Mouse (Mus musculus): Measurements from ENCODE around the gene Als2cl. TPM values are rescaled to one million over a fixed set of nuclear protein-coding genes. Genes with fewer than 3 reads are reported as not detected.

The Als2cl gene
- total RNA-seq, 2 experiments from 2014 or later: not detected

DNA sequence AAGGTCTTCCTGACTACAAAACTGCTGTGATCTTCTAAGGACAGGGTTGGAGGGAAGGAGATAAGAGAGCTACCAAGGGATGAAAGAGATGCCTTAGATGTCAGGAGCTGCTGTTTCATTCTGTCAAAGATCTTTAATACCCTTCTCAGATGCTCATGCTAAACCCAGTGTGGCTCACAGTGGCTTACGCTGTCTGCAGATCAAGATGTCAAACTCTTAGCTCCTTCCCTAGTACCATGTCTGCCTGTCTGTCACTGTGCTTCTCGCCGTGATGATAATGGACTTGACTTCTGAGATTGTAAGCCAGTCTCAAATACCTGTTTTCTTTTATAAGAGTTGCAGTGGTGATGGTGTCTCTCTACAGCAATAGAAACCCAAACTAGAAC, 29.0 kb downstream of the Als2cl start:
- no peak for ATAC-seq (replicated peaks; ENCODE audit: low FRiP score, poor library complexity, severe bottlenecking)

DNA sequence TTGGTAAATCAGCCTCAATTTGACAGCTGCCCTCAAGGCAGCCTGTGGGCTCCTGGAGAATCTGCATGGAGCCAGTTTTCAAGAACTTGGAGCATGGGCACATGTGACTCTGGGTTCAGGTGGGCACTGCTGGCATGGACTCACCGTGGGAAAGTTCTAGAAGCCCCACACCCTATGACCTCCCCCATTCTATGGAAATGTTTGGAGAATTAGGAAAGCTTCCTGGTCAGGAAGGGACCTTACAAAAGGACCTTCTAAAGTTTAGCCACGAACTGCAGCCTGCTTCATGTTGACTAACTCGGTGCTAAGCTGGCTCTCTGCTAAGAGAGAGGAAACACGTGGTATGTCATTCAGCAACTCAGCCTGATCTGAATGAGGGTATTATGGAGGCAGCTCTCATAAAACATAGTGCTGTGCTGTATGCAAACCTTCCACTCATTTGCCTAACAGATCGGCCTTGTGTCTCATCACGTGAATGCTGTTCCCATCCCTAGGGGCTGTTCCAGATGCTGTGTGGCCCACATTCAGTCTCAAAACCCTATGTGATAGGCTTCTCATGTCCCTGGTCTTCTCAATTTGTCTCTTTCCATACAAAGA, 29.8 kb downstream of the Als2cl start:
- ATAC-seq (replicated peaks; ENCODE audit: low FRiP score, poor library complexity, severe bottlenecking): no peak

DNA sequence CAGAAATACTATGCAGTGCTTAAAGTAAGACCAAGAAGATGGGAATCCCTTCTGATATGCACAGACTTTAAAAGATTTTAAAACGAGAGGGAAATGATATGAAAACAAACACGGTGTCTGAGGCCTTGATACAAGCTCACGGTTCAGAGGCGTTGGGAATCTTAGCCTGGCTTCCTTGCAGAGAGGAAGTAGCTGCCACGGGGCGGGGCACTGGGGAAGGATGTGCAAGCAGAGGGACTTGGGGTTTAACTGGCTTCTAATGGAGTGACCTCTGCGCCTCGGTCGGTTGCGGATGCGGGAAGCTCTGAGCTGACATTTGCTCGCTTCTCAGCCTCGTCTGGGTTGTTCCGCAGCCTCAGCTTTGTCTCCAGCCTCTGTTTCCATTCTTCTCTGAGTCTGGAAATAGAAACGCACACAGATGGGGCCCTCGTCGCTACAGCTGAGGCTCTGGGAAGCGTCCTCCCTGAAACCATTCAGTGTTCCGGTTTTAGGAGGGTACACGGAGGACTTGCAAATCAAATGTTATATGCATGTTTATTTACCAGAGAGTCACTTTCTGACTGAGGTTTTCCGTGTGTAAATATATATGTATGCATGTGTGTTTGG, 35.1 kb downstream of the Als2cl start:
- ATAC-seq (replicated peaks; ENCODE audit: low FRiP score, poor library complexity, severe bottlenecking): no peak

DNA sequence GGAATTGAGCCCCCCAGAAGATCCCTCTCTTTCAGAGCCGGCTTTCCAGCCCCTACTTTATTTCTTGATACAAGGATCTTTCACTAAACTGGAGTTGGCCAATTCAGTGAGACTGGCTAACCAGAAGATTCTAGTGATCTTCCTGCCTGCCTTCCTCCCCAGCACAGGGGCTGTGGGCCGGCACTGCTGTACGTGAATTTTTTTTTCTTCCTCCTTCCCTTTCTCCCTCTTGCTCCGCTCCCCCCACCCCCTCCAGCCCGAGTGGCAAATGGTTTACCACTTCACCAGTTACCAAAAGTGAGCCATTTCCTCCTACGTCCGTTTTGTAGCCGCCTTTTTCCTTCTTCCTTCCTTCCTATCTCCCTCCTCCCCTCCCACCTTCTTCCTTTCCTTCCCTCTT, 35.8 kb downstream of the Als2cl start:
- no peak for ATAC-seq (replicated peaks; ENCODE audit: low FRiP score, poor library complexity, severe bottlenecking)

DNA sequence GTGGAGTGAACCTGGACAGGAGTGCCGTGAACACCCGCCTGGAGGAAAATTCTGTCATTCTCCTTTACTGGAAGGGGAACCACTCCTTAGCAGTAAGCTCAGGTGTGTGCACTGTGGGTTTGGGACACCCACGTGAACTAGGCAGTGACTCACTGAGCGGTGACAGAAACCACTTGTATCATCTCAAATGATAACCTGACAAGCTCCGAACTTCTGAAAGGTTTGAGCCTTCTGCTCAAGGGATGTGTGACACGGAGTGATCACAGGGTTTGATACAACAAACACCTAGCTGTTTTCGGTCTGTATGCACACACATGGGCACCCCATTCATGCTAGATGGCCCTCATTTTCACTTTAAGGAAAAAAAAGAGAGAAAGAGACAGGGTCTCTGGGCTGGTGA, 37.1 kb downstream of the Als2cl start, which contains the start of gene Fam240a:
Gene Fam240a, minus strand, starts transcription at position 76 of the 400 bp plus-strand sequence.
- no peak for ATAC-seq (replicated peaks; ENCODE audit: low FRiP score, poor library complexity, severe bottlenecking)

DNA sequence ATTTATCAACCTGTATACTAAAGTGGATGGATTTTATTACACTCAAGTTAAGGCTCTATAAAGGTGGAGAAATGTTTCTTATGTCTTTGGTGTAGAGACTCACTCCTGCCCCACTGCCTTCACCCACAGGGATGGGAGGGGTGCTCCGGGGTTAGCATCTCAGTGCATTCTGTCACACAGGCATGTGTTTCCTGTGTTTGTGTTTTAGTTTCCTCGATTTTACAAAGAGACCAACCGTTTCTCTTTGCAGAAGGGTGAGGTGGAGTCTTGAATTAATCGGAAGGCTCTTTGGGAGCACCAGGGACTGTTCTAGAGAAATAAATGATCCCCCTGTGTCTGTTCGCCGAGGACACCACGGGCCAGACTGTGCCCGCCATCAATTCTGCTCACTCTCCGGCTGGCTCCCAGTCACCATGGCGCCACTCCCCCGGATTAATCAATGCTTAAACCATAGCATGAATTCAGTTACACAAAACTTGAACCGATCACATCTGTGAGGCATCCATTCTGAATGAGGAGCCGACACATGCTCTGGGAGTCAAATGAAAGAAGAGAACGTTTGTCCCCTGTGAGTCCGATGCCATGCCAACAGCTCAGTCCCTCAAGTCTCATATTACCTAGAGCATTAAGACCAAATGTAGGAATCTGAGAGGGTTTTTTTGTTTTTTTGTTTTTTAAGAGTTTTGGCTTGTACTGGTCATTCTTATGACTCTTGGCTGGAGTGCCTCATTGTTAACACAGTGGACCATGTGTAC, 41.2 kb downstream of the Als2cl start:
- no peak for ATAC-seq (replicated peaks; ENCODE audit: low FRiP score, poor library complexity, severe bottlenecking)

DNA sequence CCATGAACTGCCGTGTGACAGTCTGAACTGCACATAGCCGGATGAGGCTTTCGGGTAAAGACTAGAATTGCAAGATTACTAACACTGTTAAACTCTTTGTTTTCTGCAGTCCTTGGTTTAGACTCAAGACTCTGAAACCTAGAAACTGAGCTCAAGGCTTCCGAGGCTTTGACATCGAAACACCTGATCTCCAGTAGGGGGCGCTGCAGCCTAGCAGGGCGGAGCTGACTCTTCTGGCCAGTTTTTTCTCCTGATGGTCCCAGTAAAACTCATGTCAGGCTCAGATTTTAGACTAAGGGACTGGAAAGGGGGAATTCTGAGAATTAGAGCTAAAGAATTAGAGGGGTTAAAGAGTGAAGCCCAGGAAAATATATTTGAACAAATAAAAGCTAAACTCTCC, 43.1 kb downstream of the Als2cl start:
- no peak; the same call in 1 of the 2 replicates for ATAC-seq (replicated peaks; ENCODE audit: low FRiP score, poor library complexity, severe bottlenecking)

DNA sequence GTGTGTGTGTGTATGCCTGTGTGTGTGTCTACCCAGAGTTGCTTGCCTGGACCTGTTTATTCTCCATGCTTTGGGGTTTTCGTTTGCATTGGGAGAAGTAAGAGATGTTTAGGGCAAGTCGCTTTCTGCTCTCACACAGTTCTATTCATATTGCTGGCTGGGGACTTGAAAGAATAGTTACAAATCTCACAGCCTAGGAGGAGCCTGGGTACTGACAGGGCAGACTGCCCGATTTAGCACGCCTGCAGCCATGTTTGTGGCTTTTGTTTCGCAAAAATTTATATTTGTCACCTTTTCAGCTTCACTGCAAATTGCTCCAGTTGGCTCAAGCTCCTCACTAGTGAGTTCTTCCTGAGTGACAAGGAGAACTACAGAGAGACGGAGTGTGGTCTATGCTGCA, 51.9 kb downstream of the Als2cl start:
- ATAC-seq (replicated peaks; ENCODE audit: low FRiP score, poor library complexity, severe bottlenecking): no peak

DNA sequence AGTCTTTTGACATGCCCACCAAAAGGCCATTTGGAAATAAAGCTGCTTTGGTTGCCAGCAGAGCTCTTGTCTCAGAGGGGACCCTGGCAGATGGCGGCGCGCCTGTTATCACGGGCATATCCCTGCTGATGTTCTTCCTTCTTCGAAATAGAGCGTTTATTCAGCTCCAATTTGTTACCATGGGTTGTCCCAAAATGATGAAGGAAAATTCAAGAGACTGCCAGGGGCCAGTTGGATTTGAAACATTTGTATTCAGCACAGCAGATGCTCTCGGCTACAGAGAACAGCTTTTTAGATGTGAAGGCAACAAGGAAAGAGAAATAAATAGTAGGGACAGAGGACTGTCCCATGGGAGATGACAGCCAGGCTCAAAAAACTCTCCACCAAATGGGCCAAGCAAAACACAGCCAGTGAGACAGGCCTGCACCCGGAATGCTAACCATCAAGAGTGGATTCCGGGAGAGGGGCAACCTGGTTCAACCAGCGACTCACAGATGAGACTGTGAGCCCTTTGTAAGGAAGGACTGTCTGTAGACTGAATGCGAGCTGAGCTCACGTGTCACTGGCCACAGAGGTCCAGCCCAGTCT, 54.3 kb downstream of the Als2cl start:
- ATAC-seq (replicated peaks; ENCODE audit: low FRiP score, poor library complexity, severe bottlenecking): no peak

DNA sequence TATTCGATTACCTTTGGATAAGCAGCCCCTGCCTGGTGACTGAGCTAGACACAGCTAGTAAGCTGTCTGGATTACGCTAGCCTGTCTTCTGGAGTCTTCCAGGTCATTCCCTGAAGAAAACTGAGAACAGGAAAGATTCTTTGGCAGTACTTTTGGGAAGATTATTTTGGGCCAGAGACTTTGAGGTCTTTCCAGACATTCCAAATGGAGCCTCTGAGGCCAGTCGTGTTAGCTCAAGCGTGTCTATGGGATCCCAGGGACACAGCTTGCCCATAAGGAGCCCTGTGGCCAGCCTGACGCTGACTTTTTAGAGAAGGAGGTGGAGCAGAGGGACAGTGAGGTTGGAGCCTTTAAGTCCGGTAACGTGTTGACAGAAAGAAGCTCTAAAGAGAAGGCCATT, 56.3 kb downstream of the Als2cl start:
- no peak for ATAC-seq (replicated peaks; ENCODE audit: low FRiP score, poor library complexity, severe bottlenecking)

DNA sequence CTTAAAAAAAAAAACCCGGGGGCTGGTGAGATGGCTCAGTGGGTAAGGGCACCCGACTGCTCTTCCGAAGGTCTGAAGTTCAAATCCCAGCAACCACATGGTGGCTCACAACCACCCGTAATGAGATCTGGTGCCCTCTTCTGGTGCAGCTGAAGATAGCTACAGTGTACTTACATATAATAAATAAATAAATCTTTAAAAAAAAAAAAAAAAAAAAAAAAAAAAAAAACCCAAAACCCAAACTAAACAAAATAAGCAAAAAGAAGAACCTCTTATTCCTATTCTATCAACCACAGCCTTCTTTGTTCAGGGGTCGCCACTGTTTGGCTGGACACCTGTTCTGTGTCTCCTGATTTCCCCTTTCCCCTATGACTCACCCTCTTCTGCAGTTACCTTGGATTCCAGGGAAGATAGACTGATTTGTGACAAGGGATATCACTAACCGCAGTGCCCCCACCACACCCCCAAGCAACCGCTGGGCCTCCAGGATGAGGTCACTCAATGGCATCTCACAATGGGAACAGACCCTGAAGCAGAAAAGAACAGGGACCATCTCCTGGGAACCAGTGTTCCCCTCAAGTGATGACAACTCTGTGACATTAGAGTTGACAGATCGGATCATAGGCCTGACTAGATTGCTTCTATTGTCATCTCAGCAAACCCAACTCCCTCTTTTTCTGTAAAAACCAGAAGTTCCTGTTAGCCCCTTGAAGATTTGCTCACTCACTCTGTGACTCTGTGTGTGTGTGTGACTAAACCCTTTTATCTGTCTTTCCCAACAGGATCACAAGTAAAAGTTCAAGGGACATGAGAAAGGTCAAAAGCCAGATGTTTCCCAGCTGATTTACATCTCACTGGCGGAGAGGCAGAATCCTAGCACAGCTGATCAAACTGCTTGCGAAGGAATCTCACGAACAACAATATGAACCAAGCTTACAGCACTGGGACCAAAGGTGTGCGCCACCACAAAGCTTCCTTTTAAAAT, 58.1 kb downstream of the Als2cl start:
- no peak for ATAC-seq (replicated peaks; ENCODE audit: low FRiP score, poor library complexity, severe bottlenecking)

DNA sequence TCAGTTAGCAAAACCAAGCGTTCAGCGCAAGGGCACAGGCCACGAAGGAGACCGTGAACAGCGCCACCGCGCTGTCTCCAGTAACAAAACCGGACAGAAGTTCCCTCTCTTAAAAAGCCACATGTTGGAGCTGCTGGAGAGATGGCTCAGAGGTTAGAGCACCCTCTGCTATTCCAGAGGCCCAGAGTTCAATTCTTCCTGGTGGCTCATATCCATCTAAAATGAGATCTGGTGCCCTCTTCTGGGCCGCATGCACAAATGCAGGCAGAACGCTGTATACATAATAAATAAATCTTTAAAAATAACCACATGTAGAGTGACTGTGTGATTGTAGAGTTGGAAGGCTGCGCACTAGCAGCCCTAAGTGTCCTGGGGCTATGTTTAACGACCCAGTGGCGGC, 64.6 kb downstream of the Als2cl start:
- ATAC-seq (replicated peaks; ENCODE audit: low FRiP score, poor library complexity, severe bottlenecking): no peak

DNA sequence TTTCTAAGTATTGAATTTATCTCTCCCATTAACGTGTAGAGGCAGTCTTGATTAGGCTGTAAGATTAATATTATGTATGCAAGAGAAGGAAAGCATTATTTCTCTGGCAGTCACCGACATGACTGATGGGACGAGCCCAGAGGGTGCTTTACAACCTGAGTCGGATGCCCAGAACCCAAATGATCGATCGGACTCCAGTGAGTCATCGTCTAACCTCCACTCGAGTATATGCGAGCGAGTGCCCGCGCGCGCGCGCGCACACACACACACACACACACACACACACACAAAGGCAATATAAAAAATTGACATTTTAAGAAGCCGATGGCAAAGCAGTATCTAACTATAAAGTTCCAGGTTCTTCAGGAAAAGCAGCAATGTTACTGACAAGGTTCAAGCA, 65.7 kb downstream of the Als2cl start:
- no peak for ATAC-seq (replicated peaks; ENCODE audit: low FRiP score, poor library complexity, severe bottlenecking)

DNA sequence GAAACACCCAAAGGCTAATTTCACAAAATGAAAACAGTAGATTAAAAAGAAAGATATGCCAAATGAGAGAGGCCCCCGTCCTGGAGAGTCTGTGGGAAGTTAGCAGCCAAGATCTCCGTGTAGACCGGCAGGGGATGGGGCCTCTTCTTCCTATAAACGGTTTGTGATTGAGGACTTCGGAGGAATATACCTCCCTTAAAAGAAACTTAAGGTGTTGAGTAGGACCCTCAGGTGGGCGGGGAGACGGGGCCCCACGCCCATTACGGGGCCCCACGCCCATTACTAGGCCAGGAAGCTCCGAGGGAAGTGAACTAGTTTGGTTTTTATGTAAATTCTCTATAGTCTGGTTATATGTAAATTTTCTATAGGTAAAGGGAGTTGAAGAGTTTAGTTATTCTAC, 66.3 kb downstream of the Als2cl start, which contains the start of gene Tdgf1:
Gene Tdgf1, minus strand, starts transcription at position 233 of the 400 bp plus-strand sequence.
- ATAC-seq (replicated peaks; ENCODE audit: low FRiP score, poor library complexity, severe bottlenecking): no peak

DNA sequence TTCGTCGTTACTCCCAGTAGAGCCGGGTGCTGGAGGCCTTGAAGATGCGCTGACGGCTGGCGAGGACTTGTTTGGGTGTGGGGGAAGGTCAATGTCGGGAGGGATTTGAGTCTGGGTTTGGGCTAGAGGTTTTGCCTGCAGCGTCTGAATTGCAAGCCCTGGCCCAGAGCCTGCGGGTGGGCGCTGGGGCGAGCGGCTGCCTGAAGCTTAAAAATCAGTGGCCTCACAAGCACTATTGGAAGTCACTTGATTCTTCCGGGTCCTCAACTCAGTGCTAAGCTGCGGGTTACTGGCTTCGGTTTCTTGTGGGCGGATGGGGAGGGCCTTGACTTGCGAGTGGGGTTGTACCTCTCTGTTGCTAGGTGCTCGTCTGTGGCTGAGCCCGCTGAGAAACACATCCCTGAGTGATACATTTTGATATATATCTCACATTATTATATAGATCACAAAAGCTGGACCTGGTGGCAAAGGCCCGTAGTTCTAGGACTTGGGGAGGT, 66.9 kb downstream of the Als2cl start:
- no peak for ATAC-seq (replicated peaks; ENCODE audit: low FRiP score, poor library complexity, severe bottlenecking)

DNA sequence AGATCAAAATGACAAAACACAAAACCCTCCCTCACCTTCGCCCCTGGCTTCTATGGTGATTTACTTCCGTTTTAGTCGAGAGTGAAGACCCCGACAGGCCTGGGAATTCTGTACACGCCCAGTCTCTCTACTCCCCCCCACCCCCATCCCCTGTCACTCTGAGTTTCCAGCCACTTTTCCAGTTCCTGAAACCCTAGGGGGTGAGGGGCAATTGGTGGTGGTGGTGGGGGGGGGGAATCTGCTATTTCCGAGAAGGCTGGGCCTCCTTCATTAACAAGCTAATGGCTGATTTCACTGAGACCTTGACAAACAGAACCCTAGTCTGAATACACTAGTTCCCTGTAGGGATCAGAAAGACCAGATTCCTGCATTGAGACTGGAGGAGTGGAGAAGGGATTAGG, 67.6 kb downstream of the Als2cl start:
- ATAC-seq (replicated peaks; ENCODE audit: low FRiP score, poor library complexity, severe bottlenecking): no peak

DNA sequence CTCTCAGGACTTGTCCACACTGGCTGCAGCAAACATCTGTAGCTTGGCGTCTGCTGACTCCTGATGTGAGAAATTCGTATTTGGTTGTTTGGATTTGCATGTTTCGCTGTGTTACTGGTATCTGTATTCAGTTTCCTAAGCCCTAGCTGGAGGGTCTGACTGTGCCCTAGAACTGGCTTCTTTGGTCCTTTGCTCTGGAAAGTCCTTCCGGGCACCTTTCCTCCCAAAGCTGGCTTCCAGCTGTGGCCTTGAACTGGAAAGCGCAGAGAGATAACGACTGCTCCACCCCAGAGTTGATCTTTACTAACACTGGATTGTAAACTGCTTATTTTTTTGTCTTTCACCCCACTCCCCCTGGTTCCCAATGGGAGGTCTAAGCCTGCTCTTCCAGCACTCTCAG, 68.2 kb downstream of the Als2cl start:
- no peak for ATAC-seq (replicated peaks; ENCODE audit: low FRiP score, poor library complexity, severe bottlenecking)

DNA sequence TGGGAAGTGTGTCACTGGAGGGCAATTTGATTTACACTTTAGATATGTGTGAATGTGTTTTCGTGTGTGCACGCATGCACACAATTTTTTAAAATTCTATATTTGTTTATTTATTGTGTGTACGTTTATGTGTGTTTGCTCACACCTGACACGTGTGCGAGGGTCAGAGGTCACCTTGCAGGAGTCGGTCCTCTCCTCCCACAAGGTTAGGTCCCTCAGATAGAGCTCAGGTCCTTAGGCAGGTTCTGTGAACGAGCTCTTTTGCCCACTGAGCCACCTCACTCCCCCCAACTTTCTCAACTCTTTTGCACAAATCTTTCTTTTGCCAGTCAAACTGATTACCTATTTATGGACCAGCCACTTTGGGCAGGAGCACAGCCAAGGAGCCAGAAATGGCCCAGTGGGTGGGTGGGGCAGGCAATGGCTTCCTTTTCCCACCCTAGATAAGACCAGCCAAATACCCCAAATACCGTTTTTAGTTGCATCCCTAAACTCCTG, 69.2 kb downstream of the Als2cl start:
- ATAC-seq (replicated peaks; ENCODE audit: low FRiP score, poor library complexity, severe bottlenecking): no peak

DNA sequence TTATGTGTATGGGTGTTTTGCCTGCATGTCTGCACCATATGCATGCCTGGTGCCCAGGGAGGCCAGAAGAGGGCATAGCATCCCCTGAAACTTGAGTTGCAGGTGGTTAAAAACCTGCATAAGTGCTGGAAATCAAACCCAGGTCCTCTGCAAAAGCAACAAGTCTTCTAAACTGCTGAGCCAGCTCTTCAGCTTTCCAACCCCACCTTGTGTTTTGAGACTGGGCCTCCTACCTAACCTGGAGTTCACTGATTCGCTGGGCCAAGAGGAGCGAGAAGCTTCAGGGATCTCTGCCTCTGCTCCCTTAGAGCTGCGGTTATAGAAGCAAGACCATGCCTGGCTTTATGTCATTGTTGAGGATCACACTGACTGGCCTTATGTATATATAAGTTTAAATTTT, 70.4 kb downstream of the Als2cl start:
- no peak for ATAC-seq (replicated peaks; ENCODE audit: low FRiP score, poor library complexity, severe bottlenecking)

All from erythroblast, adult 5-6 weeks (primary cell).